Mouse (Mus musculus): ENCODE results near the gene Ankle1.

DNA sequence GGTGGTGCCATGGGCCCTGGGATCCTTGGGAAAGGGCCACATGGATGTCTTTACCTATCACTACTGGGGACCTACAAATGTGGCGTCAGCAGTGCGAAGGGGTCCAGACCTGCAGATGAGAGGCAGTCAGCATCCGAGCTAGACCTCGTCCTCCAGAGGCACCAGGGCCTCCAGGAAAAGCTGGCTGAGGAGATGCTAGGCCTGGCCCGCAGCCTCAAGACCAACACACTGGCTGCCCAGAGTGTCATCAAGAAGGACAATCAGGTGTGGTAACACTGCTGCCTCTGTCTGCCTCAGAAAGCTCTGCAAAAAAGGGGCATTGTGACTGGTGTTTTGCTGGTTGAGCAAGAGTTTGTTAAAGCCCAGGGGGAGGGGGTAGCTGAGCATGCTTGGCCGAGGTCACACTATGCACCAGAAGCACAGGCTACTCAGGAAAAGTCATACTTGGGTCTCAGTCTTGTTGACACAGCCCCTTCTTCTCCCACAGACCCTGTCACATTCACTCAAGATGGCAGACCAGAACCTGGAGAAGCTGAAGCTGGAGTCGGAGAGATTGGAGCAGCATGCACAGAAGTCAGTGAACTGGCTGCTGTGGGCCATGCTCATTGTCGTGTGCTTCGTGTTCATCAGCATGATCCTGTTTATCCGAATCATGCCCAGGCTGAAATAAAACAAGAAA is 36.6 kb upstream of the Ankle1 start:
- TF ChIP-seq MAX (IDR thresholded peaks at IDR 0.05) (no peak), CTCF (IDR thresholded peaks at IDR 0.05; ENCODE audit: control insufficient read depth, insufficient read depth, insufficient read length) (no peak), CEBPB (IDR thresholded peaks at IDR 0.05; ENCODE audit: low read depth) (no peak), MYOG (IDR thresholded peaks at IDR 0.05; ENCODE audit: control insufficient read depth, extremely low read depth, insufficient read length) (no peak)
